Mouse (Mus musculus) thymus, adult 2 months (tissue): ENCODE results near the gene Ap5s1.

Experiments
- CTCF ChIP-seq: fragments of 200-500 bp; IDR thresholded peaks from 2 replicates; pipeline ENCODE4 v1.5.1; 2012; ENCODE audit warnings: mild to moderate bottlenecking, control low read depth, low read length, moderate library complexity, borderline replicate concordance; ENCODE audit not compliant: control insufficient read depth, poor library complexity, insufficient read depth; ENCODE audit errors: extremely low read depth
- POLR2A ChIP-seq: fragments of 200-500 bp; IDR thresholded peaks from 2 replicates; pipeline ENCODE4 v1.6.1; 2012; ENCODE audit warnings: mild to moderate bottlenecking, low read length, control low read depth, moderate library complexity; ENCODE audit not compliant: control insufficient read depth, poor library complexity, insufficient read depth; ENCODE audit errors: extremely low read depth

- TF ChIP-seq CTCF: no peak
- TF ChIP-seq POLR2A: no peak
Measured at GRCm38 (mm10) chr2:131187602-131187922, 19.3 kb upstream of the Ap5s1 start.
